Mouse (Mus musculus) frontal cortex, postnatal 14 days (tissue): ENCODE measurements around the gene Katnal1.

Experiments
- DNase-seq, 2 experiments: peaks; one replicate each; pipeline ENCODE4 v3.0.0; 2022; ENCODE audit warnings: low spot score in 2 of 2

Gene Katnal1

GRCm38 (mm10) chr5:148924586-148924985 is 4.5 kb downstream of the Katnal1 start:
- no peak for DNase-seq

GRCm38 (mm10) chr5:148924051-148924450 is 5.1 kb downstream of the Katnal1 start:
- DNase-seq, result no peak

- DNase-seq, result no peak
These were observed 5.7 kb downstream of the Katnal1 start for GRCm38 (mm10) chr5:148923408-148923807.

- no peak for DNase-seq
These were observed 6.3 kb downstream of the Katnal1 start for GRCm38 (mm10) chr5:148922773-148923172.

GRCm38 (mm10) chr5:148918049-148918448 is 11.1 kb downstream of the Katnal1 start:
- no peak for DNase-seq

GRCm38 (mm10) chr5:148916775-148917174 is 12.3 kb downstream of the Katnal1 start:
- DNase-seq, result no peak

- DNase-seq, result no peak
These were observed 16.9 kb downstream of the Katnal1 start for GRCm38 (mm10) chr5:148912262-148912661.

GRCm38 (mm10) chr5:148910066-148910465 is 19.1 kb downstream of the Katnal1 start:
- DNase-seq, result no peak

GRCm38 (mm10) chr5:148909402-148909801 is 19.7 kb downstream of the Katnal1 start:
- no peak for DNase-seq

GRCm38 (mm10) chr5:148909057-148909395 is 20.1 kb downstream of the Katnal1 start:
- no peak for DNase-seq

- no peak for DNase-seq
These were observed 20.7 kb downstream of the Katnal1 start for GRCm38 (mm10) chr5:148908191-148909056.

GRCm38 (mm10) chr5:148906305-148906704 is 22.8 kb downstream of the Katnal1 start:
- no peak for DNase-seq

- no peak for DNase-seq
These were observed 24.3 kb downstream of the Katnal1 start for GRCm38 (mm10) chr5:148904846-148905245.

GRCm38 (mm10) chr5:148899361-148899760 is 29.8 kb downstream of the Katnal1 start:
- DNase-seq, result no peak

GRCm38 (mm10) chr5:148897941-148898417 is 31.1 kb downstream of the Katnal1 start:
- DNase-seq, result no peak

- peak in 1 of 2 experiments; percentile 29 for DNase-seq
These were observed 31.9 kb downstream of the Katnal1 start for GRCm38 (mm10) chr5:148897069-148897702.

- DNase-seq, result no peak
These were observed 32.6 kb downstream of the Katnal1 start for GRCm38 (mm10) chr5:148896515-148896914.

- no peak for DNase-seq
These were observed 33.3 kb downstream of the Katnal1 start for GRCm38 (mm10) chr5:148895833-148896232.

GRCm38 (mm10) chr5:148895034-148895433 is 34.1 kb downstream of the Katnal1 start:
- no peak for DNase-seq

- DNase-seq, result no peak
These were observed 38.9 kb downstream of the Katnal1 start for GRCm38 (mm10) chr5:148890237-148890636.

- DNase-seq, result no peak
These were observed 41.1 kb downstream of the Katnal1 start for GRCm38 (mm10) chr5:148888032-148888431.

- no peak for DNase-seq
These were observed 43.1 kb downstream of the Katnal1 start for GRCm38 (mm10) chr5:148885821-148886609.
